Mouse (Mus musculus): Measurements from ENCODE around the gene Foxe1.

The Foxe1 gene

DNA sequence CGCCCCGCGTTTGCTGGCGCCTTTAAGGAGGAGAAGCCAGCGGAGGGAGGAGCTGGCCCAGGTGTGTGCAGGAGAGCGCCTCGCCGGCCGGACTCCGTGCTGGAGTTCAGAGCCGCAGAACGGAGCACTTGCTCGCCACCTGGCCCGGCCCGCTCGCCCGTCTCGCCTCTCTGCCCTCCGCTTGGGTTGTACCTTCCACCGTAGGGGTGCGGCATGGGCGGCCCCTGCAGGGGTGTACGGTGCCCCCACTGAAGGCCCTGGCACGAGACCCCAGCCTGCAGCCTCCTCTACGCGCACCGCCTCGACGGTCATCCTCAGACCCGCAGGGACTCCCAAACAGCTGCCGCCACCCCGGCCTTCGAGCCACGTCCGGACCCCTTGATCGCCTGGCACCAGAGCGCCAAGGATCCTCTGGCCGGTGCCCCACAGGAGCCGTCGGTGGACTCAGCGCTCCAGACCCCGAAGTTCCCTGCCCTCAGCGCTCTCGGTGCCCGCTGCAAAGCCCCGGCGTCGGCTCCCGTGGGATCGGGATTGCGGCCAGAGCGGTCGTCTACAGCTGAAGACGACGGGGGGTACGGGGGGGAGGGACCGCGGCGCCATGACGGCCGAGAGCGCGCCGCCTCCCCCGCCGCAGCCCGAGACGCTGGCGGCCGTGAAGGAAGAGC is at the start of gene Foxe1:
TSS of gene Foxe1 (plus strand) at position 14 of the 665 bp plus-strand sequence.
- in situ Hi-C loops (cut with MseI, MboI), result no loop called here

DNA sequence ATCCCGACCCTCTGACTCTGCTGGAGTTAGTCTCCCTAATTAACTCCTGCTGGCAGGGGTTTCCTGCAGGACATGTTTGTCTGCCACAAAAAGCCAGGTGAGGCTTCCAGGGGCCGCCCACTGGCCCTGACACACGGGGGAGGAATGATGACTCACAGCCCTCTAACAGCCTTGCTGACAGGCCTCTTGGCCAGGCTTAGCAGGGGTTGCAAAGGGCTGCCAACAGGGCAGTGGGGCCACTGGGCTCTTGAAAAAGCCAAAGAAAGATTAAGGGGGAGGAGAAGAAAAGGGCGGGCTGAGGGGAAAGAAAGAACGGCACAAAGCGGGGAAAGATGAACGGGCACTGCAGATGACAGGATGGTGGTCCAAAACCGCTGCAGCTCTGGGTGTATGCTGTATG is 39.3 kb upstream of the Foxe1 start:
- in situ Hi-C loops (cut with MseI, MboI), result loop anchor here in 1 of 2 experiments (25.0 kb wide), 1 partner anchor 92 kb away; no protein-coding TSS in a partner anchor

DNA sequence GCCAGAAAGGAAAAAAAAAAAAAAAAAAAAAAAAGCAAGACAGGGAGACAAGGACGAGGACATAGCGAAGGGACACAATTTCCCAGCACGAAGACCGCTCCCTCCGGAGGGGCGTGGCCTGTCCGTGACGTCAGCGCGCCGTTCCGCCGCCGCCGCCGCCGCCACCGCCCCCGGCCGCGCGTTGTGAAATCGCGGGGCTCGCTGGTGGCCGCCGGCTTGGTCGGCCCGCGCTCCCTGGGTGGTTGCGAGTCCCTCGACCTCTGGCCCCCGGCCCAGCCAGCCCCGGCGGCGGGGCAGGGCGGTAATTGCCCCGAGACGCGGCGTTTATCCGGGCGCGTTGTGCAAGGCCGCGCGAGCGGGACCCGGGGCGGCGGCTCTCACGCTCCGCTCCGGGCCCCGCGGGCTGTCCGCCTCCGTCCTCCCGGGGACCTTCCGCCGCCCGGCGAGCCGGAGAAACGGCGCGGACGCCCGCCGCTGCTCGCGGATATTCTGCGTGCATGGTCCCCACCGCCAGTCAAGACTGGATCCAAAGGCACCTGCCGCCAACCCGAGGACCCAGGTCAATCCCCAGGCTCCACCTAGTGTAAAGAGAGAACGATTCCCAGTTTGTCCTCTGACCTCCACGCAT is 38.5 kb upstream of the Foxe1 start:
- in situ Hi-C loops (cut with MseI, MboI), result loop anchor here in 1 of 2 experiments (25.0 kb wide), 1 partner anchor 93 kb away; no protein-coding TSS in a partner anchor

DNA sequence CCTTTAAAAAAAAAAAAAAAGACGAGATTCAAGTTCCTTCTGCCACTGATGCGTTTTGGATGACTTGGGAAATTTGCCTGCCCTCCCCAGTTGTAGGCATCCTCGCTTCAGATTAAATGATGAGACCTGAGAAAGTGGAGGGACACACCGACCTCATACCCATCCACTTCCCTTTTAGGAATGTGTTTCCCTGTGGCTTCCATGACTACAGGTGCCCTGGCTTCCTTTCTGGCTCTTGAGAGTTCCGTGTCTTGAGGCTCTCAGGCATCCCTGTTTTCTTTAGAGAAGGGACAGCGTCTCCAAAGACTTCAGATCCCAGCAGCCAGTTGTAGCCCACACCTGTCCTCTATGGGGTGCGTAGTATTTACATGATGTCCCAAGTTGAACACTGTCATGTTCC is 38.0 kb upstream of the Foxe1 start:
- in situ Hi-C loops (cut with MseI, MboI), result loop anchor here in 1 of 2 experiments (25.0 kb wide), 1 partner anchor 93 kb away; no protein-coding TSS in a partner anchor

DNA sequence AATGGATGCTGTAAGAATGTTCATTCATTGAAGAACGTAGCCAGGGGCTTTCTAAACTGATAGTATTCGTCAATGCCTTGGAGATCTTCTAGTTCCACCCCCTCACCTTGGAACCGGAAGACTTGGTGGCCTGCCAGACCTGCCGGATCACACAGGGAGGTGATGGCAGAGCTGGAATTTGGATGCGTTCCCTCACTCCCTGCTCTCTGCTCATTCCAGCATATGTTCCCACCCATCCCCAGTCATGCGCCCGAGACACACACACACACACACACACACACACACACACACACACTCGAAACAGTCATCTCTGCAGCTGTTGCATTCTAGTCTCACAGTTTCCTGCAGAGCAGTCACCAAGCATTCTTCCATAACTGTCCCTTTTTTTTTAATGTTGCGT is 36.1 kb upstream of the Foxe1 start:
- in situ Hi-C loops (cut with MseI, MboI), result loop anchor here in 1 of 2 experiments (25.0 kb wide), 1 partner anchor 95 kb away; no protein-coding TSS in a partner anchor

DNA sequence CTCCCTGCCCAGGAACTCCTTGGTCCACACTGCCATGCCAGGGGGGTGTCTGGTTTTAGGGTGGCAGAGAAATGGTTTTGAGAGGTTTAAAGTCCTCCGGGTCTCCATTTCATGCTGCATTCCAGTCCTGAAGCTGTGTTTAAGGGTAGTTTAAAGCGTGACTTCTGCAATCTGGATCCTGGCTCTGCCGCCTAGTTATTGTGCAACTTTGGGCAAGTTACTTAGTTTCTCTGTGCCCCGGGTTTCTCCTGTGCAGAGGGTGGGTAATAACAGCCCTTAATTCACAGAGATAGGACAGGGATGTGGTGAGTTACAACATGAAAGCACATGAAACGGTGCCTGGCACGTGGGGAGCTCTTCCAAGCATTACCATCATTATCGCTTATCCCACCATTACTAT is 35.5 kb upstream of the Foxe1 start:
- in situ Hi-C loops (cut with MseI, MboI), result loop anchor here in 1 of 2 experiments (25.0 kb wide), 1 partner anchor 96 kb away; no protein-coding TSS in a partner anchor

DNA sequence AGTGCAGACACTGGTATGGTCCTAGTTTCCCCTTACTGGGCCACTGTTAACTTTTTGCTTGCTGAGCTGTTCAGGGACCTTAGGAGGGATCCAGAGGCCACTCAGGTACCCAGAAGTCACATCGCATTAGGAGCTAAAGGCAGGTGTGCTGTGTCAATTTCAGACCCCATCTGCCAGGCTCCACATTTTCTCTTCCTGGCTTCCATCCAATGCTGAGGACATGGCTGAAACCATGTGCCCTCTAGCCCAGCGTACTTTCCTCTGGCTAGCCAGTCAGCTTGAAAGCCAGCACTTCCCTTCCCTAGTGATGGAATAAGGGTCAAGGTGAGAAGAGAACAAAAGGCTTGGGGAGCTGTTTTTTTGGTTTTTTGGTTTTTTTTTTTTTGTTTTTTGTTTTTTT is 31.8 kb upstream of the Foxe1 start:
- in situ Hi-C loops (cut with MseI, MboI), result loop anchor here (10.0 to 25.0 kb wide), 2 partner anchors 99 to 107 kb away; no protein-coding TSS in a partner anchor

DNA sequence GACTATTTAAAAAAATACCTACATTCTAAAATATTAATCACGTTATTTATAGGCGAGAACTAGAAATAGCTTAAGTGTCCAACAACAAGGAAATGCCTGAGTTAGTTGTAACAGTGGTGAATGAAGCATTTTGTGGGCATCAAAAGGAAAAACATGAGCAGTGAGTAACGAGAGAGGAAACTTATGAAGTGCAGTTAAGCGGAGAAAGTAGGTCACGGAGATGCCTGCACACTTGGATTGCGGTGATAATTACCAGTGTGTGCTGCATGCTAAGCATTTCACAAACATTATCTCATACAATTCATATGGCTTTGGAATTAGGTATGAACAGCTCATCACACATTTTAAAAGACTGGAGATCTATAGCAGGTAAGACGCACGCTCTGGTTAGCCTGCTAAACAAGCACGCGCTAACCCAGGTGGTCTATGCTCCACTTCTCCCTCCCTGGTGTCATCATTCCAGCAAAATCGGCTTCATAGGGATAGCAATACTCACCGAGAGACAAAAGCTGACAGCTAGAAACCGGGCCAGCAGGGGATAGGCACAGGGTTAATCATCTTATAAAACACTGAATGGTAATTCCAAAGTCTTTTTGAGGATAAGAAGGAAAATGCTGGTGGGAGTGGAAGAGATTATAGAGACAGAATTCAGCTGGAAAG is 21.5 kb upstream of the Foxe1 start:
- in situ Hi-C loops (cut with MseI, MboI), result loop anchor here in 1 of 2 experiments (25.0 kb wide), 1 partner anchor 110 kb away; no protein-coding TSS in a partner anchor

DNA sequence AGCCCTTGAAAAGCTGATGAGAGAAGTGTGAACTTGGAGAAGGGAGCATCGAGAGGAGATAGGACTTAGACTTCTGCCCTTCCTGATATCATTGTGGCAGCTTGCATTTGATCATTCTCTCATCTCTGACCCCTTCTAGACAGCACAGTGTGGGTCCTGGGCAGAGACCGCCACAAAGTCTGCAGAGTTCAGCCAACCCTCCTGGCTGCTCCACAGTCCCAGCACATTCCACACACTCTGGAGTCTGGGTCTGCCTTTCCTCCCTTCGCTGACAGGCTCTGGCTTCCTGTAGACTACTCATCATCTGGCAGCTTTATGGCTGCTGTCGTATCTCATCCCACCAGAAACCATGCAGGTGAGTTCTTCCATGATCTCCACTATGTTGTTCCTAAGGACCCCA is 20.7 kb upstream of the Foxe1 start:
- in situ Hi-C loops (cut with MseI, MboI), result loop anchor here in 1 of 2 experiments (25.0 kb wide), 1 partner anchor 110 kb away; no protein-coding TSS in a partner anchor

DNA sequence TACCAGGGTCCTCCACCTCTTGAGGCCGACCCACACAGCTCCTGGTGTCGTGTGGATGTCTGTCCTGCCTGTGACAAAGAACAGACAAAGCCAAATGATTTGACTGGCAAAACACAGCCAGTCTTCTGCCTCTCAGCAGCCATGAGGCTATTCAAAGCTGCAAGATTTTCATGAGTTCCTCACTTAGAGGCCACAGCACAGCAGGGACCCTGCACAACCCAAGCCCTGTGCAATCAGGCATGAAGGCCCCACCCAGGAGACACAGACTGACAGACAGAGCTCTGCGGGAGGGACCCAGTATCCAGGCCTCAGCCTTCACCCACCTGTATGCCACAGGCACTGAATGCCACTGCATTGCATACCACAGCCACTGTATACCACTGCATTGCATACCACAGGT is 14.5 kb upstream of the Foxe1 start:
- in situ Hi-C loops (cut with MseI, MboI), result no loop called here

DNA sequence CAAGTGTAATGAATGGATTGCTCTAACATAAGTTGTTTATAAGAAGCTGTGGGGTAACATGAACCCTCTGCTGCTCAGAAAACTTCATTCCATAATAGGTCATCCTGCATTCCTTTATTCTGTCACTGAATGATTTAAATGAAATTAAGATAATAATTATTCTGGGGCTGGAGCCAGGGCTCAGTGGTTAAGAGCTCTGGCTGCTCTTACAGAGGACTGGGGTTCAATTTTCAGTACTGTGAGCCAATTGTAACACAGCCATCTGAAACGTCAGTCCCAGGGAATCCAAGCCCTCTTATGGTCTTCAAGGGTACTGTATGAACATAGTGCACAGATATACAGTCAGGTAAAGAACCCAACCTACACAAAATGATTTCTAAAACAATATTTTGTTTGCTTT is 7.6 kb upstream of the Foxe1 start:
- in situ Hi-C loops (cut with MseI, MboI), result no loop called here

DNA sequence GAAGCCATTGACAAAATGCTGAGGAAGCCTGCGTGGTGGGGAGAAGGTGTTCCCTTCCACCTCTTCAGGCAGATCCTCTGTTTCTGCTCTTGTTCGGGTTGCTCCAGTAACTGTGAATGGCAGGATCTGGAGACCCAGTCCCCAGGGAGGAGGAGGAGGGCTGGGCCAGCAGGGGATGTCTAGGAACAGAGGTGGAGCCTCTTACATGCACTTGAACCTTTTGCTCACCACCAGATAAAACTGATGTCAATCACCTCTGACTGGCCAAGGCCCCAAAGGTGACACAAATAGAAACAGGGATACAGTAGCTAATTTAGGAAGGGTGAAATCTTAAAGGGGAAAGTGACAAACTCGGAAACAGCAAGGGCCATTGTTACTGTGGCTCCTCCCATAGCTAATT is 5.4 kb upstream of the Foxe1 start:
- in situ Hi-C loops (cut with MseI, MboI), result no loop called here

DNA sequence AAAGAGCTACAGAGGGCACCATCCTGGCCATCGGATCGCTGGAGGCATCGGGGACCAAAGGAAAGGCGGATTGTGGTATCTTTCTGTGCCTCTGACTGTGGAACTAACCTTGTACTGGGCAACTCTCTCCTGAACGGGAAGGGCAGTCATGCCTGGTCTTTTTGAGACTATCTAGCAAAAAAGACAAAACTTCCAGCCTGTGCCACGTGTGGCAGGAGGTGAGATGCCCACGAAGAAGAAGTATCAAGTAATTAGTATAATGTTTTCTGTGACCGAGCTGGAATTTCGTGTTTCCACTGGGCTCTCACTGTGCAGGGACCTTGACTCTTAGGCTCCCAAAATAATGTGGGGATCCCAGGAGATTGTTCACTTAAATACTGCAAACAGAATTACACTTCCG is 4.4 kb upstream of the Foxe1 start:
- in situ Hi-C loops (cut with MseI, MboI), result no loop called here

DNA sequence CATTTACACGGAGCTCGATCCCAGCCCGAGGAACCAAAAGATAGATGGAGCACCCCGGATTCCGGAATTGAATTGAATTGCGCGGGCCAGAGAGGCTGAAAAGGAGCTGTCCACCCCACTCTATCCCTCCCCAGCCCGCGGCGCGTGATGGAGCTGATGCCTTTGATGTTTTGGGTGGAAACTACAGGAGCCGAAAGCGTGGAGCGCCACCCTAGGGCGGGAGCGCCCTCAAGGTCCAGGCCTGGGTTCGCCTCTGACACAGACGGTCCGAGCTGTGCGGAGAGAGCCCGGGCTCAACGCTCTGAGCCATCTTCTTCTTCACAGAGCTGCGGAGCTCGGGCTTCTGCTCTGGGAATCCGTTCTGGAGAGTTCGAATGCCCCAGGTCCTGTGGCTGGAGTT is 3.8 kb upstream of the Foxe1 start:
- in situ Hi-C loops (cut with MseI, MboI), result no loop called here

DNA sequence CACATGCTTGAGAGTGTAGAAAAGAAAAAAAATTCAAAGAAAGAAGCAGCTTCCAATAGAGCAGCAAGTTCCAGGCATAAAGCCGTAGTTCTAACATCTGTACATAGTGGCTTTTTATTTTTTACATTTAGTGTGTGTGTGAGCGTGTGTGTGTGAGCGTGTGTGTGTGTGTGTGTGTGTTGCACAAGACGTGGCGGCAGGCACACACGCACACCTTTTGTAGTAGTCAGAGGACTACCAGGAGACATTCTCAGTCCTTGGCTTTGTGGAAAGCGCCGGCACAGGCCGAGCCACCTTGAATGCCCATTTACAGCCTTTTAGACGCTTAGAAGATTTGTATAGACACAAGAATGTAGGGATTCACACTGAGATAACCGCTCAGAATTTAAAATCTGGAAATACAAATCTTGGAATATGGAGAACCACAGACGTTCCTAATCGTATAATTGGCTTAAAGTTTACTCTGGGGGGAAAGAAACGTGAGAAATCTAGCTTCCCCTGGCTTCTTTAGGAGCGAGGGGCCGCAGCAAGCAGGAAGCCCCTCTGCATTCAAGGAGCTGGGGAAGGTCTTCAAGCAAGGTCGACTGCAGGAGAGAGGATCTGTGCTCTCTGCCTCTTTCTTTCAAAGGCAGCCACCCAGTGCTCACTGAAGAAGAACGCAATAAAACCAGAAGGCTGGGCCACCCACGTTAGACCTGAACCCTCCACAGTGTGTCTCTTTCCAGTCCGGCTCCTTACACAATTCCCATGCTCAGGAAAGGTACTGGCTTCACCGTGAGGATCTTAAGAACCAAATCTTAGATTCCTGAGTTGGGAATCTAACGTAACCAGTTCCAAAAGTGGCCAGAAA is 1.4 kb upstream of the Foxe1 start:
- in situ Hi-C loops (cut with MseI, MboI), result no loop called here

DNA sequence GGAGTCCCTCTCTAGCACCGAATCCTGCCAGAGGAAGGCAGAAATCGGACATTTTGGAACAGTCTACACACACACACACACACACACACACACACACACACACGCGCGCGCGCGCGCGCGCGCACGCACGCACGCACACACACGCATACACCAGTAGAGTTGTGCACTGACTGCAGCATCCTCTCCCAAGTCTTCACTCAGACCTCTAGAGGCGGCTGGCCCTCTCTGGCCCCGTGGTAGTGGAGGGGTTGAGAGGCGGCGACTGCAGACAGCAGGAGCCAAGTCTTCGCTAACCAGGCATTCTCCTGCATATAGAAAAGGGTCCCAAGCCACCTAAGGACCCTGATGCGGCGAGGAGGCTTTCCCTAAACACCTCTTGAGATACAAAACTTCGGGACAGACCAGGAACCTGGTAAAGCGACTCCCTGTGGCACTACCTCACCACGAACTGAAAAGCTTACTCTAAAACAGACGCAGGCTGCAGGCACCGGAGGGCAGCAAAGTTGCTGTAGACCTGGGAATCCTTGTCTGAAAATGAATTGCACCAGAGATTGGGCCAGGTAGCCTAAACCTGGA is 610 bp upstream of the Foxe1 start:
- in situ Hi-C loops (cut with MseI, MboI), result no loop called here

DNA sequence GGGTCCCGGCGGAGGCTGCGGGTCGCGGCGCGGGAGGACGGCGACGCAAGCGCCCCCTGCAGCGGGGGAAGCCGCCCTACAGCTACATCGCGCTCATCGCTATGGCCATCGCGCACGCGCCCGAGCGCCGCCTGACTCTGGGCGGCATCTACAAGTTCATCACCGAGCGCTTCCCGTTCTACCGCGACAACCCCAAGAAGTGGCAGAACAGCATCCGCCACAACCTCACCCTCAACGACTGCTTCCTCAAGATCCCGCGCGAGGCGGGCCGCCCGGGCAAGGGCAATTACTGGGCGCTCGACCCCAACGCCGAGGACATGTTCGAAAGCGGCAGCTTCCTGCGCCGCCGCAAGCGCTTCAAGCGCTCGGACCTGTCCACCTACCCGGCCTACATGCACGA is 879 bp downstream of the Foxe1 start:
- in situ Hi-C loops (cut with MseI, MboI), result no loop called here

DNA sequence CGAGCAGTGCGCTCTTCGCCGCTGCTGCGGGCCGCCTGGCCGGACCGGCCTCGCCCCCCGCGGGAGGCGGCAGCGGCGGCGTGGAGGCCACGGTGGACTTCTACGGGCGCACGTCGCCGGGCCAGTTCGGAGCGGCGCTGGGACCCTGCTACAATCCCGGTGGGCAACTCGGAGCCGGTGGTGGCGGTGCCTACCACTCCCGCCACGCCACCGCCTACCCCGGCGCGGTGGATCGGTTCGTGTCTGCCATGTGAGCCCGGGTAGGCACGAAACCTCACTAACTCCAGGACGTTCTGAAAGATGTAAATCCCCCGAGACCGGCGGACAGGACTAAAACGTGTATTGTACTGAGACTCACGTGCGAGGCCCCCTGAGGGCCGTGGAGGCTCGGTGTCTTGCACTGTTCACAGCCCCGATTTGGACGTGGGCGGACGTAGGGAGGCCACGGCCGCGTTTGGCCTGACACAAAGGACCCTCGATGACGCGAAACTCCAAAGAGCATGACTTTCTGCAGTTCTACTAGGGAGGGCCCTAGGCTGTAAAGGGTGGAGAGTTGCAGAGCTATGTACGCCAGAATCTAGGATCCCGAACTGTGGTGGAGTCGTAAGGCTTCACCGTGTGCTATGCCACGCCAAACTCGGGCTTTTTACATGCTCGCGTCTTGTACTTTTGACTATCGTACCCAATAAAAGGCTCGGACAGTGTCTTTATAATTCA is 1.8 kb downstream of the Foxe1 start:
- in situ Hi-C loops (cut with MseI, MboI), result no loop called here

DNA sequence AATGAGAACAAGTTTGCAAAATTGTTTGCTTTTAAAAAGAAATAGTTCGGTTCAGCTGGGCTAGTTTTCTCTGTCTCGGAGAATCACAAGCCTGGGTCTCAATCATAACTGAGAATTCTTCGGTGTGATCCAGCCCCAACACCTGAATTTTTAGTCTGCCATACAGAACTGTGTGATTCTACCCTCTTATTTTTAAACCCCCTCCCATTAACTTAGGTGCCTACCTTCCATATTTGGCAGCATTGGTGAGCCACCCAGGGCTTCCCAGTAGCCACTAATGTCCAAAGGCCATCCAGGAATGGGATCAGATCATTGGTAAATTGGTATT is 2.3 kb downstream of the Foxe1 start:
- in situ Hi-C loops (cut with MseI, MboI), result no loop called here

DNA sequence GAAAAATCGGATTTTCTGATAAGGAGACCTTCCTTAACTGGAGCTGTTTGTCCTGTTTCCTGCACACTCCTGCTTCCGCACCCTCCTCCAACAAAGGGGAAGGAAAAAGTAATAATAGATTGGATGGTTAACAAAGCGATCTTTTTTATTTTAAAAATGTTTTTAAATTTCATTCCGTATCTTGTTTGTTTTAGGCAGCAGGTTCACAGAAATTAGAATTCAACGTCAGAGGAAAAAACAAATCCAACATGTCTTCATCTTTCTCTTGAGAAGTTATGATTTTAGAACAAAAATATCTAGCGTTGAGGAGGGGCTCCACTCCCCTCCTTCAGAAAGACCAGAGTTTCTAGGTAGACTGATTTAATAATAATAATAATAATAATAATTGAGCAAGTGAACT is 2.8 kb downstream of the Foxe1 start:
- in situ Hi-C loops (cut with MseI, MboI), result no loop called here

DNA sequence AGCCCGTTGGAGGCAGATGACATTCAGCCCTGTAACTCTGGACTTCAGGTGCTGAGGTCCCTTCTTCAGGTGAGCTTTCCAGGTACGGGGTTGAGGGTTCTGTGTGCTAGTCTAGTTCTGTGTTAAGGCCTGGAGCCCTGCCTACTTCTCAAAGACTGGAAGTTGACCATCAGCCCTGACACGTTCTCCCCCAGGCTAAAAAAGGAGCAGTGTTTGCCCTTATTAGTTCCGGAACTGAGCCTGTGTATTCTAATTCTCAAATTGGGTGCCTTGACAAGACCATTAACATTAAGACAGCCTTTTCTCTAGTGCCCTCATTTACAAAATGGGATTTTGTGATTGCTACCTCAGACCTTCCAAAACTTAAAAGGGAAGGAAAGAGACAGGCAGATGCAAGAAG is 3.7 kb downstream of the Foxe1 start:
- in situ Hi-C loops (cut with MseI, MboI), result no loop called here

Measured in mouse trophoblast stem cell (cell line).